Mouse (Mus musculus): ENCODE measurements around the gene Banf1. TPM values are rescaled to one million over a fixed set of nuclear protein-coding genes. Genes with fewer than 3 reads are reported as not detected.
"Not testable (repeated sequence)": the region's sequence is repeated elsewhere in the genome, so short reads cannot be mapped to it uniquely, and the experiment has no call there.

Banf1 gene
- 100 to 1,000 TPM; 176 to 194 TPM for total RNA-seq (2021)

GRCm38 (mm10) chr19:5367053-5367359 is at the start of gene Banf1:
Banf1 (minus strand) TSS chr19:5367168.
- DNase-seq = peak; percentile 9
- intact Hi-C loops (cut with DNase I) = no loop called here

DNA sequence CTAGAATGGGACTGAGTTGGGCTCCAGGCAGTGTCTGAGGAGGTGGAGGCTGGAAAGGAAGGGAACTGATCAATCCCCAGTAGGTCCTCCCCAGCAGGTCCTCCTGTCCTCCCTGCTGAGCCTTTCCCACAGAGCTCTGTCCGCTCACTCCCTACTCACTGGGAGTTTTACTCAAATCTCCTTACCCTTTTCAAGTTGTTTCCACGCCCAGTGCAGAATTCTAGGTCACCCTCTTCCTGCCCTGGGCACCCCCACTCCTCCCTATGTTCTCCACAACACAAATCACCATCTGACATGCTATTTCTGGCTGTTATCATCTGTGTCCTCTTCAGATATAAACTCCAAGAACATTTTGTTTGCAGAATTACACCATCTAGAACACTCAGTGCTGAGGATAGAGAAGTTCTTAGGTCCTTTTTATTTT is 47.6 kb upstream of the Banf1 start:
- DNase-seq = no peak
- intact Hi-C loops (cut with DNase I) = no loop called here

- intact Hi-C loops (cut with DNase I) = no loop called here
- DNase-seq = no peak
Observed at GRCm38 (mm10) chr19:5413840-5414239, 46.9 kb upstream of the Banf1 start.

- DNase-seq = no peak
- intact Hi-C loops (cut with DNase I) = no loop called here
Observed at GRCm38 (mm10) chr19:5411961-5412360, 45.0 kb upstream of the Banf1 start.

GRCm38 (mm10) chr19:5410641-5411040 is 43.7 kb upstream of the Banf1 start:
- no peak for DNase-seq
- intact Hi-C loops (cut with DNase I) = no loop called here

DNA sequence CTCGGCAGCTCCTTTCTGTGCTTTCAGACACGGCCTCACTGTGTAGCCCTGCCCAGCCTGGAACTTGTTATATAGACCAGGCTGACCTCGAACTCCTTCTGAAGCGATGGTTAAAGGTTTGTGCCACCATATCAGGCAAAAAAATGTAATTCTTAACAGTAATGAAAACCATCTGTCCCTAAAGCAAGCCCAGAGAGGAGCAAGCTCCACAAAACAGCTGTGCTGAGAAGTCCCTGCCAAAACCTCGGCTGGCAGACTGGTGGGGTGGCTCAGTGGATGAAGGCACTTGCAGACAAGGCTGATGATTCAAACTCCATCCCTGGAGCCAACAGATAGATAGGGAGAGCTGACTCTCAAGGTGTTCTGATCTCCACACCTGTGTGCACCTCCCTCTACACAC is 42.1 kb upstream of the Banf1 start:
- intact Hi-C loops (cut with DNase I) = no loop called here

DNA sequence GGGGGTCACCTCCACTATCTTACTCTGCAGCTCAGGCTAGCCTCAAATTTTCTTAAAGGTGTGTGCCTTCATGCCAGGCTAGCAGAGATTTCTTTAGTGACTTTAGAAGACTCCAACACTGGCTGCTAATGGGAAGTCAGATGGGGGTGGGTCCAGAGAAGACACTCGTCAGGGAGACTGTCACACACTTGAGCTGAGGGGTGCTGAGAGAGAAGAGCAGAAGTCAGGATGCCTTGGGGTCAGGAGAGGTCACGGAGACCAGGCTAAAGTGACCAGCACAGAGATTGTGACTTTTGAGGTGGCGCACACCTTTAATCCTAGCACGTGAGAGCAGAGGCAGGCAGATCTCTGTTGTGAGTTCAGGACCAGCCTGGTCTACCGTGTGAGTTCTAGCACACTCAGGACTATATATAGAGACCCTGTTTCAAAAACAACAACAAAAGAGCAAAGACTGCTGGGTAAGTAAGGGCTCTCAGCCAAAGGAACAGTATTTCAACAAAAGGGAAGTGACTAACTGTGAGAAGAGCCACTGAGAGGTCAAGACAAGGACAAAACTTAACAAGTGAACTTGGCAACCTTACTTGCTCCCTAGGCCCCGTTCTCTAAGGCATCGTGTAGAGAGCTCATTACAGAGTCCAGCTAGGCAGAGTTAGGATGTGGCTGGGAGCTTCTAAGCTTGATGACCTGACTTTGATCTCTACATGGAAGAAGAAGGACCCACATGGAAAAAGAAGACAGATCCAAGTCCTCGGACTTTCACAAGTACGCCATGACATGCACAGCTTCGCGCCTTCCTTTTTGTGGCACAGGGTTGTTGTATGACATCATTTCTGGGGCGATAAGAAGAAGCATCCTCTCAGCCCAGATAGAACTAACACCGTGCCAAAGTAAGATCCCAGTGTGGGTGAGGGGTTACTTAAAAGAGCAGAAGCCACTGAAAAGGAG is 41.4 kb upstream of the Banf1 start:
- DNase-seq = no peak
- intact Hi-C loops (cut with DNase I) = no loop called here

More for the DNA sequence above, 42.1 kb upstream of the Banf1 start:
- DNase-seq = peak; percentile 30

- peak; percentile 51 for DNase-seq
- intact Hi-C loops (cut with DNase I) = no loop called here
Observed at GRCm38 (mm10) chr19:5407133-5407532, 40.2 kb upstream of the Banf1 start.

DNA sequence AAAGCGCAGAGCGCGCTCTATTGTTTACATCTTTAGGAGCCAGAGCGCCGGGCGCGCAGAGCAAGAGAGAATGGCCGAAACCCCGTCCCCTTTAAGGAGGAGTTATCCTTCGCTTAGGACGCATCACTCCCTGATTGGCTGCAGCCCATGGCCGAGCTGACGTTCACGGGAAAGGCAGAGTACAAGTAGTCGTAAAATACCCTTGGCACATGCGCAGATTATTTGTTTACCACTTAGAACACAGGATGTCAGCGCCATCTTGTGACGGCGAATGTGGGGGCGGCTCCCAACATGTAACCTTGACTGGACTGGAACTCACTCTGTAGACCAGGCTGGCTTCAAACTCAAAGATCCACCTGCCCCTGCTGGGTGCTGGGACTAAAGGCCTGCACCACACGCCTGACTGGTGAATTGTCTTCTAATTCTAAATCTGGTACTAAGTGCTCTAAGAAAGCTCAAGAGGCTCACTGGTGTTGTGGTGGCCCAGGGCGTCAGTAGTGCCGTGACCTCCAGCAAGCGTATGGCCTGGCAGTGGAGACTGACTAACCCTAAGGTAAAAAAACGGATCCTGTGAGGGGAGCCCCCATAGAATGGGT is 39.7 kb upstream of the Banf1 start:
- intact Hi-C loops (cut with DNase I) = not testable (repeated sequence)
- DNase-seq = peak; percentile 29

DNA sequence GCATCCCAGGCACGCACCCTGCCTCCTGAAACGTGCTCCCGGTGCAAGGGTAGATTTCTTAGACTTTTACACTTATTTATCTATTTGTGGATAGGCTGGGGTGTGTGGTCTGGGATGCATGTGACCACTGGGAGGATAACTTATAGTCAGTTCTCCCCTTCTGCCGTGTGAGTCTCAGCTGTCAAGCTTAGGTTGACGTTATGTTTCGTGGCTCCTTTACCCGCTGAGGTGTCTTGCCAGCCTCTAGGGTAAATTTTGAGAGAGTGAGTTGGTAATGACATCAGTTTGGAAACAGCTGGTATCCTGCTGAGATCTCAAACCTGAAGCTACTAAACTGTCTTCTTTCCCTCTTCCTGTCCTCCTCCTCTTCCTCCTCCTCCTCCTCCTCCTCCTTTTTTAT is 39.0 kb upstream of the Banf1 start:
- intact Hi-C loops (cut with DNase I) = no loop called here
- no peak for DNase-seq

- peak; percentile 16 for DNase-seq
- intact Hi-C loops (cut with DNase I) = no loop called here
Observed at GRCm38 (mm10) chr19:5402293-5402692, 35.3 kb upstream of the Banf1 start, which contains the start of gene Tsga10ip. Tsga10ip (minus strand) TSS chr19:5402526.

DNA sequence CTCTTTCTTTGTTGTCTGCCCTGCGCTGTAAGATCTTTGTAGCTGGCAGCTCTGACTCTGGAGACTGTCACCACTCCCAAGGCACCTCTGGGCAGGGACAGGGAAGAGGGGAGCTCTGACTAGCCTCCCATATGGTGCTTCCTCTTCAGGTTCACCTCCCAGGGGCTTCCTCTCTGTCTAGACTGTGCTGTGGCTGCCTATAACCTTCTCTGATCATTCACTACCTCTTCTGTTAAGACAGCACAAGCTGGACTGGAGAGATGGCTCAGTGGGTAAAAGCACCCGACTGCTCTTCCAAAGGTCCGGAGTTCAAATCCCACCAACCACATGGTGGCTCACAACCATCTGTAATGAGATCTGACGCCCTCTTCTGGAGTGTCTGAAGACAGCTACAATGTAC is 34.1 kb upstream of the Banf1 start:
- DNase-seq; intact Hi-C loops (cut with DNase I): not testable (repeated sequence)

DNA sequence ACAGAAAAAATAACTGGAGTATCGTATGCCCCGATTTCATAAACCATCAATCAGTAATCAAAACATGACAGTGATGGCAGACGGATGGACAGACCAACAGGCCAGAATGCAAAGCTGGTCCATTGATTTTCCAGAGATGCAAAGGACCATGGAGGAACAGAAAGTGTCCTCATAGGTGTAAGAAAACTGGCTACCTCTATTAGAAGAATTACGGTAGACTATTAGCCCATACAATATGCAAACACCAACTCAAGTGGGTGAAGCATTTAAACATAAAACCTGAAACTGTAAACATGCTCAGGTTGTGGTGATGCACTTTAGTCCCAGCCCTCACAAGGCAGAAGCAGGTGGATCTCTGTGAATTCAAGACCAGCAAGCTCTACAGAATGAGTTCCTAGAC is 28.4 kb upstream of the Banf1 start:
- DNase-seq = no peak
- intact Hi-C loops (cut with DNase I) = no loop called here

- no peak for DNase-seq
- intact Hi-C loops (cut with DNase I) = no loop called here
Observed at GRCm38 (mm10) chr19:5394168-5394567, 27.2 kb upstream of the Banf1 start.

DNA sequence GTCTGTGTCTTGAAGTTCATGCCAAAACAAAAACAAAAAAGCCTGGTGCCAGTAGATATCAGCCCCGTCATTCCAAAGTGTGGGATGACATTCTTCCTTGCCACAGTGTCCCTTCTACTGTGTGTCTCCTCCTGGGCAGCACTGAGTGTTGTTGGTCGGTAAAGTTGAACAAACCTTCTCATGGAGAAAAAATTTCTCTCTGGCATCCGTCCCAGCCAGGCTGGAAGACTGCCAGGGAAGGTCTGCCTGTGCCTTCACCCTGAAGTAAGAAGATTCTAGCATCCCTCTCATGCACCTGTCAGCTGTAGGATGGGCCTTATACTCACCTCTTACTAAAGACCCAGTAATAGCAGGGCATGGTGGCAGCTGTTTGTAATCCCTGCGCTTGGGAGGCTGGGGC is 25.9 kb upstream of the Banf1 start:
- DNase-seq = peak; percentile 69
- intact Hi-C loops (cut with DNase I) = no loop called here

DNA sequence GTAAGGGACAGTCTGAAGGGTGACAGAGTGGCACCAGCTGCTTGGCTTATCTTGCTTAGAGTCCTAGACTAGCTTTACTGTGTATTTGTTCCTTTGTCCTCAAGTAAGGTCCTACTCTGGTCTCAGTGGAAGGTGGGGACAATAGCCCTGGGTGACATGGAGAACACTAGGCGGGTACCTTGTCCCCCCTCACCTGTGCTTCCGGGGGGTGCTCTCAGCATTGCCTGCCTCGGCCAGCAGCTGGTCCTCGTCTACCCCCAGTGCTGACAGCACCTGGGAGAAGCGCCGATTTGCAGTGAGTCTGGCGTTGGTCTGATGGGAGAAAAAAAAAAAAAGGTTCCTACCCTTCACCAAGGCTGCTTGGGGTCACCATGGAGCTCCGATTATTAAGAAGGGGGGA is 23.4 kb upstream of the Banf1 start:
- intact Hi-C loops (cut with DNase I) = no loop called here
- no peak for DNase-seq

DNA sequence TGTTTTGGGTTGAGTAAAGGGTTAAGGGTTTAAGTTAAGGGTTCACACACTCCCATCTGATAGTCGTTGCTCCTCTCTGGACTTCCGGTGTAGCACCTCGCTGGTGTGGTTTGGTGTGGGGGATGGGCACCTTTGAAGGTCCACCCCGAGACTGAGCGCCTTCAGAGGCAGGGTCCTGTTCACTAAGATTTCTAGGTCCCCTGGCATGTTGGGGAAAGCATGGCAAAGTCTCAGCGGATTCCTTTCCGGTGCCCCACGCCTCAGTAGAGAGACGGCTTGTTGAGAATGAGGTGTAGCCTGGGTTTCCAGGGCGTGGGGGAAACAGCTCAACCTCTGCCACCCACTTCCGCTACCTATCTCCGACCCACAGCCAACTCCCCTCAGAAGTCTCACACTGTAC is 22.7 kb upstream of the Banf1 start:
- intact Hi-C loops (cut with DNase I) = no loop called here
- DNase-seq = no peak

GRCm38 (mm10) chr19:5388588-5389242 is 21.7 kb upstream of the Banf1 start, which contains the start of gene Sart1:
Sart1 (minus strand) TSS chr19:5388703.
- intact Hi-C loops (cut with DNase I) = no loop called here
- DNase-seq = peak; percentile 97

DNA sequence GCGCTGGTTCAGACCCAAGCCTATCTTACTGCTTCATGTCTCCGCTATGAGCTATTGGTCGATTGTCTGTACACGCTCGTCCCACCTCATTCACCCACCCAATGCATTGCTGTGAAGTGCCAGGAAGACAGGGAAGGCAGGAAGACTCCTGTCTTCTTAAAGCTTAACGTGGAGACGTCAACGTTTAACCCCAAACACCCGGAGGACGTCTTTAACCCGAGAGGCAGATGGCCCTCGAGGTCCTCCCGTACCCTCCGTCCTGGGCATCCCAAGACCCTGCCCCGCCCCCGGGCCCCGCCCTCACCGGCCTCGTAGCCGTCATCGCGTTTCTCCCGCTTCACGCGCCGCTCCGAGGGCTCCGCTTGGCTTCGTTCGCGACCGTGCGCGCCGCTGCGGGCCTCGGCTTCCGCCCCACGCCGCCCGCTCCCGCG is 21.1 kb upstream of the Banf1 start:
- intact Hi-C loops (cut with DNase I) = no loop called here
- peak; percentile 42 for DNase-seq

DNA sequence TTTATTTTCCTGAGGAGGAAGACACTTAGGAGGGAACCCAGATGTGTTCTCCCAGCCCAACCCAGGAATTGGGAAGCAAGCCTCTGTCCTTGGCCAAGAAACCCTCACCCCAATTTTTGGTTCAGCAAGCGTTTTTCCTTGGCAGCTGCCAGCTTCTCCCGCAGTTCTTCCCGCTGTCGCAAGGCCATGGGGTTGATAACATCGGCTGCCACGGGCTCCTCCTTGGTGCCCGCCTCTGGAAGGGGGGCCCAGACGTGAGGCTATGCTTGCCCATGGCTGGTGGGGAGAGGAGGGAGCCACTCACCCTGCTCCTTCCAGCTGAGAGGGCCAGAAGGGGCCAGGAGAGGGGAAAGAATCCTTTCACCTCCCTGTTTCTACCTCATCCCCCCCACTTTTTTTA is 17.7 kb upstream of the Banf1 start:
- intact Hi-C loops (cut with DNase I) = no loop called here
- DNase-seq = no peak

DNA sequence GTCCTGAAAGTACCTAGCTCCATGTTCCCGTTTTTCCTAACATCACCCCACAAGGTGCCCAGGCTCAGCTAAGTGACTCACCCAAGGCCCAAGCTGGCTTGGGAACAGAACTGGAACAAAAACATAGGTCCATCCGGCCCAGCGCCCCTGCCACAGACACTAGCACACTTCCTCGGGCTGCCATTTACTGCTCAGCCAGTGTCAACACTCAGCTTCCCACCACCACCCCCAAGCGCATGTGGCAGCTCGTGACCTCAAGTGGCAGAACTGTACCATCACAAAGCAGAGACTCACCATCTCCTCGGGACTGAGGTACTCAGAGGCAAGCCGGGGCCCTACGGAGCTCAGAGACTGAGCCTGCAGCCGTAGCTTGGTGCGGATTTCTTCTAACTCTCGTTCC is 16.4 kb upstream of the Banf1 start:
- no peak for DNase-seq
- intact Hi-C loops (cut with DNase I) = no loop called here

GRCm38 (mm10) chr19:5377446-5377845 is 10.5 kb upstream of the Banf1 start:
- DNase-seq = no peak
- intact Hi-C loops (cut with DNase I) = no loop called here

All from left cerebral cortex, postnatal 4 days (tissue).